18 mouse cellular contexts compared by ENCODE assay signal in the genomic region with DNA sequence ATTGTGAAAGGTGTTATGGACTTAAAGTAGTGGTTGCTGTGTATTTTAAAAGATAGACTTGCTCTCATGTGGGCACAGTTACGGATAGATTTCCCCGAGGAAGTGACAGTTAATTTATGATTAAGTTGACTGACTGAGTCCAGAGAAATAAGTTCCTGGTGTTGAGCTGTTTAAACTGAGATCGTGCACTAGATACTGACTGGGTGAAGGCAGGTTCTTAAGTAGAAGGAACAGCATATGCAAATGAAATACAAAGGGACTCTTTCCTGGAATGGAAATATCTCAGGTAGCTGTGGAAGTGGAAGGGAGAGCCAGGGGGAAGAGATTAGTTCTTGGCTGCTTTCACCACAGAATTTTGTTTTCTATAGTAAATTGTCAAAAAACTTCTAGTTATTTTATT.
"Had no signal": no experiment of that assay in that cellular context is flagged by ENCODE, and none has a peak within 500 bp of the region (broad histone marks: within the 10 kb centered on the region; RNA-seq: fewer than 3 reads in every experiment).

No protein-coding gene starts in this region.

- ATAC-seq: midbrain, embryonic 16.5 days had no signal

- H3K27ac ChIP-seq: liver, embryonic 14.5 days; midbrain, embryonic 10.5 days; neural tube, embryonic 13.5 days; neural tube, embryonic 15.5 days had no signal

- H3K9ac ChIP-seq: liver, embryonic 14.5 days; lung, embryonic 14.5 days; neural tube, embryonic 13.5 days; neural tube, embryonic 15.5 days had no signal

- H3K4me2 ChIP-seq: lung, embryonic 14.5 days; neural tube, embryonic 13.5 days; neural tube, embryonic 15.5 days had no signal

- H3K4me1 ChIP-seq: neural tube, embryonic 15.5 days had no signal

- H3K9me3 ChIP-seq: midbrain, embryonic 10.5 days; neural tube, embryonic 13.5 days; neural tube, embryonic 15.5 days had no signal

- H3K4me3 ChIP-seq: midbrain, embryonic 10.5 days; myocyte; neural tube, embryonic 13.5 days; neural tube, embryonic 15.5 days had no signal

- DNase-seq: lung, adult 18-20 months; lung, embryonic 14.5 days; lung, postnatal 10 days; lung, postnatal 4 days; midbrain, embryonic 14.5 days; retina, postnatal 1 day; right cerebral cortex, adult 18-20 months; right cerebral cortex, postnatal 25 days; right cerebral cortex, postnatal 4 days; spleen, adult 18-20 months; thymus, adult 2 months; thymus, postnatal 25 days had no signal

- H3K27me3 ChIP-seq: neural tube, embryonic 13.5 days; neural tube, embryonic 15.5 days had no signal
